Mouse (Mus musculus): ENCODE results near the gene Usp30. TPM values are rescaled to one million over a fixed set of nuclear protein-coding genes. Genes with fewer than 3 reads are reported as not detected.

Usp30 gene
- total RNA-seq, 2 experiments from 2014 or later = 15.4 to 17.7 TPM

DNA sequence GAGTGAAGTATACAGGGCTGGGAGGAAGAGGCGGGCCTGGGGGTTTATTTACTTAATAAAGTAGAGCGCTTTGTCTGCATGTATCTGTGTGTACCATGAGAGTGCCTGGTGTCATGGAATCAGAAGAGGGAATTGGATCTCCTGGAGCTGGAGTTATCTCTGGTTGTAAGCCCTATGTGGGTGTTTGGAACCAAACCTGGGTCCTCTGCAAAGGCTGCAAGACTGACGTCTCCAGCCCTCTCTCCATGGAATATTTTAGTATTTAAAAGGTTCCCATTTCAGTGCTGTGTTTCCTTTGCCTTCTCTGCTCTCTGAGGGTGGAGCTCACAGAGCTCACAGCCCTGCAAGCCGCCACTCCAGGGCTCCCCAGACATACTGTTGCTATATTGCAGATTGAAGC is 54.5 kb downstream of the Usp30 start:
- DNase-seq = no peak
- intact Hi-C loops (cut with DNase I) = loop anchor here (10.0 kb wide), 1 partner anchor 265 kb away; no protein-coding TSS in a partner anchor

DNA sequence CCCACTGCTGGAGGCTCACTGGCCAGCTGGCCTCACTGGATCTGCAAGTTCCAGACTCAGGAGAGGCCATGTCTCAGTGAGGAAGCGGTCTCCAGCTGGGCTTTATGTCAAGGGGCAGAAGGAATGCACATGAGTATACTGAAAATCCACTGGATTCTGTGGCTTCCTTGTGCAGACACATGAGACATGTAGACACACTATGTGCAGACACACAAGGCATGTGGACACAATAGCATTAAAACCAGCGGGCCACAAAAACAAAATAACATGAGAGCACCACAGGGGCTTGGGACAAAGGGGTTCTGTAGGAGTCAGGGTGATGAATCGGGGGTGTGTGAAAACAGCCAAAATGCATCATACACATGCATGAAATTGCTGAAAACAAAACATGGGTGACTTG is 60.7 kb downstream of the Usp30 start:
- DNase-seq = no peak
- intact Hi-C loops (cut with DNase I) = loop anchor here (2.0 to 10.0 kb wide), 4 partner anchors 25 to 271 kb away; no protein-coding TSS in a partner anchor

DNA sequence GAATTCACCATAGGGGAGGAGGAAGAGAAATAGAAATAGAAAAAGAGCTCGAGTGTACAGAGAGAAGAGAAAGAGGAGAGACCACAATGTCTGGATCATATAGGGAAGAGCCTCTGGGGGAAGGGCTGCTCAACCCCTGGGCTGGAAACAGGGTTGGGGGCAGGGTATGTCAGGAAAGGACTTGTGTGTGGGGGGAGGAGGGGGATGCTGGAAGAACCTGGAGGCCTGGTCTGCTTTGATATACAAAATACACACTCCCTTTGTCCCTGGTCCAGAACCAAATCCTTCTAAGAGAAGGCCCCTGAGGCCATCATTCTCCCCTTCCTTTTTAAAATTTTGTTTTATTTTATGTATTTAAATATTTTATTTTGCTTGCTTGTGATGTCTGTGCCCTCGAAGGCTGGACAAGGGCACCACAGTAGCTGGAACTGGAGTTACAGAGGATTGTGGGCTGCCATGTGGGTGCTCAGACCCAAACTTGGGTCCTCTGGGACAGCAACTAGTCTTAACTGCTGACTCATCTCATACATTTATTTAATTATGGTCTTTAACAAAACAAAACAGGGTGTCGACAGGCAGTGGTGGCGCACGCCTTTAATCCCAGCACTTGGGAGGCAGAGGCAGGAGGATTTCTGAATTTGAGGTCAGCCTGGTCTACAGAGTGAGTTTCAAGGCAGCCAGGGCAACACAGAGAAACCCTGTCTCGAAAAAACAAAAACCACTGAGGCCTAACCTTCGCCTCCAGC is 61.4 kb downstream of the Usp30 start:
- intact Hi-C loops (cut with DNase I) = loop anchor here (2.0 to 10.0 kb wide), 4 partner anchors 26 to 272 kb away; no protein-coding TSS in a partner anchor
- no peak for DNase-seq

DNA sequence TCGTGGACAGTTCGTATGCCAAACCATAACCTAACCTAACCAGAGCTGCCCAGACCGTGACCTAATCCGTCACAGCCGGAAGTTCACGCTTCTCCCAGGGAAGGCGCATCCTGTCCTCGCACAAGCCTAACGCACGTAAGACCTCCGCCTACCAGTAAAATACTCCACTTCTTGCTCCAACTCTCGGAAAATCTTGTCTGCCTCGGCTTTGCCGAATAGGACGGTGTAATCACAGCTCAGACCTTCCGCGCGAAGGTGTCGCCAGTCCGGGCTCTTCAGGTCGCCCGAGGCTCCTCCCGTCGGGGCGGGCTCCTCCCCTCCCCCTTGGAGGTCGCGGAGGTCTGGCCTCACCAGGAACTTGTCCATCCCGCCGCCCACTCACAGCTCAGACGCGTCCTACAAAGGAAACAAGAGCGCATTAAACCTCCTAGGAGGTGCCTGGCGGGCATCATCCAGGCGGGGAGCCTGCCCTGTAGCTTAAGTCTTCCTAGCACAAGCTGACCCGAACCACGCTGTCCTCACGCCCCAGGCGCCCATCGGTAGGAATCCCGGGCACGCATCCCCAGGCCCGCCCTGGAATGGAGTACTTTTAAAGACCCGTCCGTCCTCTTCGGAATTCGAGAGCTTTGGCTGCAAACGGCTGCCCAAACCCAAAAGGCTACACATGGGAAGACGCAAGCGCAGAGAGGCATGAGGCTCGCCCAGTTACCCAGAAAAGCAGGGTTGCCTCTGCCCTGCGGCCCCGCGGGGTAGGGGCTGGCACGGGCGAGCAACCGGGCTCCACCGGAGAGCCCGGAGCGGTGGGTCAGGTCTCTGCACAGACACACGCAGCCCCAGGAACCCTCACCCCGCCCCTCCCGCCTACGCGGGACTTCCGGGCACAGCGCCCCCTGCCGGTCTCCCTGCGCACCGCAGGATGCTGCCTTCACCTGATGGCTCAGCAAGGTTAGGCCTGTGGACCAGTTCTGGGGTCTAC is 62.4 kb downstream of the Usp30 start, which contains the start of gene Alkbh2:
Alkbh2 (minus strand) TSS at position 845 of the 976 bp plus-strand sequence.
- intact Hi-C loops (cut with DNase I) = loop anchor here (2.0 to 10.0 kb wide), 4 partner anchors 27 to 273 kb away; no protein-coding TSS in a partner anchor
- DNase-seq = peak; percentile 83 to 89

DNA sequence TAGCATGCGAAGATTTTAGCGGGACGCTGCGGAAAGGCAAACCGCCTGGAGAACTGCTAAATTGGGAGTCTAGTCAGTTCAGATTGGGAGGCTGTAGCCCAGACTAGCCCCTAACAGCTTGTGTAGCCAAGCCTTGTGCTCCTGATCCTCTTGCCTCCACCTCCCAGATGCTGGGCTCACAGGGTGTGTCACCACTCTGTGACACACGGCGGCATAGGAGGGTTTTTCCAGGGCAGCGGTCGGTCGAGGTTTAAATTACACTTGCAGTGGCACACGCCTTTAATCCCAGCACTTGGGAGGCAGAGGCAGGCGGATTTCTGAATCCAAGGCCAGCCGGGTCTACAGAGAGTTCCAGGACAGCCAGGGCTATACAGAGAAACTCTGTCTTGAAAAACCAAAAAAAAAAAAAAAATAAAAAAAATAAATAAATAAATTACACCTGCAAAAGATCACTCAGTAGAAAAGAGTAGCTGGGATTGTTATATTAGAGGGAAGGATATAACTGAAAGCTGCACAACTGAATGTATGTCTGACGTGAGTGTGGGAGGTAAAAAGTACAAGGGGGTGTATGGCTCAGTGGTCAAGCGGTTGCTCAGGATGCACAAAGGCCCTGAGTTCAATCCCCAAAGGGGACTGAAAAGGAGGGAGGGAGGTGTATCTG is 64.4 kb downstream of the Usp30 start:
- DNase-seq = no peak
- intact Hi-C loops (cut with DNase I) = loop anchor here (5.0 to 10.0 kb wide), 3 partner anchors 48 to 275 kb away; no protein-coding TSS in a partner anchor

DNA sequence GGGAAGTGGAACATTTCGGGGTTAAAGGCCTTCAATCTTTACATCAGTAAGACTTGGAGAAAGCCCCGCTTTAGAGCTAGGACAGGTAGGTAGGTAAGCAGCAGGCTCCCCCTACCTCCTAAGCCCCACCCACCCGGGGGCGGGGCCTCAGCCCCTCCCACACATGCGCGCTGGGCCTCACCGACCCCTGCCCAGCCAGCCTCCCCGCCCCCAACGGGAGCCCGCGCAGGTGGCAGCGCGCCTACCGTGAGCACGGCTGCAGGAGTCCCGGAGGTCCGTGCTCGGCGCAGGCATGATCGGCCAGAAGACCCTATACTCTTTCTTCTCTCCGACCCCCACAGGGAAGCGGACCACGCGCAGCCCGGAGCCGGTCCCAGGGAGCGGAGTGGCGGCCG is 64.9 kb downstream of the Usp30 start, which contains the start of gene Ung:
Ung (plus strand) TSS at position 176 of the 395 bp plus-strand sequence.
- intact Hi-C loops (cut with DNase I) = loop anchor here (5.0 kb wide), 1 partner anchor 47 kb away; no protein-coding TSS in a partner anchor
- peak; percentile 46 to 52 for DNase-seq

DNA sequence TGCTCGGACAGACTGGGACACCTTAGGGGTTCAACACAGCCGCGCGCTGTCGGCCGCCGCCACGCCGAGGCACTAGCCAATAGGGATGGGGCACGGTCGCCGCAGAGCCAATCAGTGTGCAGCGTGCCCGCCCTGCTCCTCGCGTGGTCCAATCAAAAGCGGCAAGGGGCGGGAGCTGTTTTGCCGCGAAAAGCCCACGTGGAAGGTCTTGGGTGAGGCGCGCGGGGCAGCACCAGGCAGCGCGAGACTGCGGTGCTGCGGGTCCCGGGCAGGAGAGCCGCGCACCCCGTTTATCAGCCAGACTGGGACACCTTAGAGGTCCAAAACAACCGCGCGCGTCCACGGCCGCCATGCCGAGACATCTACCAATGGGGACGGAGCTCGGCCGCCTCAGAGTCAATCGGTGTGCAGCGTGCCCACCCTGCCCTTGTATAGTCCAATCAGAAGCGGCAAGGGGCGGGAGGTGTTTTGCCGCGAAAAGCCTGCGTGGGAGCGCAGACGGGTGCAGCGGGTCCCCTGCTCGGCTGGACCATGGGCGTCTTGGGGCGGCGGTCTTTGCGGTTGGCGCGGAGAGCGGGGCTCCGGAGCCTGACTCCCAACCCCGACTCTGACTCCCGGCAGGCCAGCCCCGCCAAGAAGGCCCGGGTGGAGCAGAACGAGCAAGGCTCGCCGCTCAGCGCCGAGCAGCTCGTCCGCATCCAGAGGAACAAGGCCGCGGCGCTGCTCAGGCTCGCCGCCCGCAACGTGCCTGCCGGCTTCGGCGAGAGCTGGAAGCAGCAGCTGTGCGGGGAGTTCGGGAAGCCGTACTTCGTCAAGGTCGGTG is 65.6 kb downstream of the Usp30 start:
- DNase-seq = peak; percentile 95 to 96
- intact Hi-C loops (cut with DNase I) = loop anchor here (5.0 kb wide), 1 partner anchor 46 kb away; no protein-coding TSS in a partner anchor

DNA sequence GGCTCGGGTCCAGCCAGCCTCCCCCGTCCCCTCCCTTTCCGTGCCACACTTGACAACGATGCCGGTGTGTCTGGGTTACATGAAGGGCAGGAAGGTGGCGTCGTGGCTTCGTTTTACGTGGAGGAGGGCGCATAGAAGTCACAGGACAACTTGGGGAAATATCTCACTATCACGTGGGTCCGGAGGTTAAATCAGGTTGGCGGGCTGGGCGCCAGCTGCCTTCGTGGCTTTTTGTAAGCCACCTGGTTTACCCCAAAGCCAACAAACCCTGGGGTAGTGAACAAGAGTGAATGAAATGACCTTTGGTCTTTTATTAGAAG is 66.2 kb downstream of the Usp30 start:
- intact Hi-C loops (cut with DNase I) = loop anchor here (5.0 kb wide), 1 partner anchor 46 kb away; no protein-coding TSS in a partner anchor
- DNase-seq = peak; percentile 85 to 86

DNA sequence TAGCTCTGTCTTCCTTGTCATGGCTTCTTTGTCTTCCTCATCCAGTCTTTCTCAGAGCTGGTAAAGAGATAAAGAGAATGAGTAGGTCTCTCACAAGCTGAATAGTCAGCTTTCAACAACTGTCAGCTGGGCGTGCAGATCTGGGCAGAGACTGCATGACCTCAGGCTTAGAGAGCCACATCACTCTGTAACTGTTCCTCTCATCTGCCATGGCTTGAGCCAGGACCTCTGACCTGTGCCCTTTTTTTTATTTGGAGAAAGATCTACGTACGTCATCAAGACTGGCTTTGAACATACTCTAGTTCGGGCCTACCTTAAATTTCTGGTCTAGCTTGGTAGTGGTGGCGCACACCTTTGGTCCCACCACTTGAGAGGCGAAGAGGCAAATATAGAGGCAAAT is 67.6 kb downstream of the Usp30 start:
- DNase-seq = no peak
- intact Hi-C loops (cut with DNase I) = loop anchor here (5.0 kb wide), 1 partner anchor 44 kb away; no protein-coding TSS in a partner anchor

DNA sequence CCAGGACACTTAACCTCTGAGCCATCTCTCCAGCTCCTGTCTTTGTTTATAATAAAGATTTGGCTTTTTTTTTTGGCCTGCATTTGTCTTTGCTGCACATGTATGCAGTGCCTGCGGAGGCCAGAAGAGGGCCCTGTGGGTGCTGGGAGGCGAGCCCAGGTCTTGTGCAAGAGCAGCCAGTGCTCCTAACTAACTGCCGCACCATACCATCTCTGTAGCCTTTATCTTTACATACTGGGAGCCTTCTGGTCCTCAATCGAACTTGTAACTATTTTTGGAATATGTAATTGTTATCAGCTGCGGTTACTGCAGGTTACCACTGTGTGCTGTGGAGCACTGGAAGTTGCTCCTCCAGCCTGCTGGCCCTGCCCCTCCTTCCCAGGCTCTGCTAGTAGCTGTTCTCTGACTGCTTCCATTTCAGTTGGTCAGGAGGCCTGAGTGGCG is 68.9 kb downstream of the Usp30 start:
- peak; percentile 84 for DNase-seq
- intact Hi-C loops (cut with DNase I) = loop anchor here (5.0 kb wide), 1 partner anchor 43 kb away; no protein-coding TSS in a partner anchor

DNA sequence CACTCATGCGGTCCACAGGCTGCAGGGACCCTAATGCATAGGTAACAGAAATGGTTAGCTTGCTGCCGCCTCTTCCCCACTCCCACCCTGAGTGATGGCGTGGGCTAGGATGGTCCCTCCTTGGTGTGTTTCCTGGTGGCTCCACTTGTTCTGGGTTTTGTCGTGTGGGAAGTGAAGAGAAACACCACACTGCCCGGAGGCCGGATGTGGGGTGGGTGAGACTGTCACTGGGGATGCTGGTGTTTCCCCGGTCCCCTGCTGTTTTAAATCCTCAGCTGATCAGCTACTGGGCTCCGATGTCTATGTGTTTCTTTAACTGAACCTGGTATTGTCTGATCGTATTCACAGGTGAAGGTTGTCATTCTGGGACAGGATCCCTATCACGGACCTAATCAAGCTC is 70.3 kb downstream of the Usp30 start:
- no peak for DNase-seq
- intact Hi-C loops (cut with DNase I) = no loop called here

DNA sequence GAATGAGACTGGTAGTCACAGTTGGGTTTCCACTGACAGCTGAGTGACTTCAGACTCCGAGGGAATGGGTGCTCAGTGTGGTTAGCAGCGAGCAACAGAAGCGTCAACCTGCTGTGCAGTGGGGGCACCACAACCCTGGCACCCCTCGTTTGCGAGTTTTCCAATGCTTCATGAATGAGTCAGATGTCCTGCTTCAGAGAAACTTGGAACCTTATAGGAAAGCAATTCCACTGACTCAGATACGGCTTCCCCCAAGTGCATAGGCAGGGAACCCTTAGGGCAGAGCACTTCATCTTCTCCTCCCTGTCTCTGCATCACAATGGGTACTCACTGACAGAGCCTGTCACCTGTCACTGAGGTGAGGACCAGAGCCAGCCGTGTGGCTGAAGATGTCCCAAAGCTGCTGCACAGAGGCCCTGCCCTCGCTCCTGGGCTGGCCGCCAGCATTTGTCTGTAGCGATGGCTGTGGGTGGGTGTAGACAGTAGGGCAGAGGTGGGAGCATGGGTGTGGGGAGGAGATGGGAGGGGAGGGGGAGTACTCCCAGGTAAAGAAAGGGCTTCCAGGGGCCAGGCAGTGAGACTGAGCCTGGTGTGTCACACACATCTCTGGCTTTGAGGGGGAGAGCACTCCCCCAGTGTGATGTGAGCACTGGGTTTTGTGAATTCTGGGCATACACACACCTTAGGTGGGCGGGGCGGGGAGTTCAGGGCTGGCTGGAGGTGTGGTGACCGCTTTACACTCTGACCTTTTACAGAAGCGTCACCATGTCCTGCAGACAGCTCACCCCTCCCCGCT is 72.4 kb downstream of the Usp30 start:
- intact Hi-C loops (cut with DNase I) = no loop called here
- DNase-seq = peak; percentile 52 to 59

DNA sequence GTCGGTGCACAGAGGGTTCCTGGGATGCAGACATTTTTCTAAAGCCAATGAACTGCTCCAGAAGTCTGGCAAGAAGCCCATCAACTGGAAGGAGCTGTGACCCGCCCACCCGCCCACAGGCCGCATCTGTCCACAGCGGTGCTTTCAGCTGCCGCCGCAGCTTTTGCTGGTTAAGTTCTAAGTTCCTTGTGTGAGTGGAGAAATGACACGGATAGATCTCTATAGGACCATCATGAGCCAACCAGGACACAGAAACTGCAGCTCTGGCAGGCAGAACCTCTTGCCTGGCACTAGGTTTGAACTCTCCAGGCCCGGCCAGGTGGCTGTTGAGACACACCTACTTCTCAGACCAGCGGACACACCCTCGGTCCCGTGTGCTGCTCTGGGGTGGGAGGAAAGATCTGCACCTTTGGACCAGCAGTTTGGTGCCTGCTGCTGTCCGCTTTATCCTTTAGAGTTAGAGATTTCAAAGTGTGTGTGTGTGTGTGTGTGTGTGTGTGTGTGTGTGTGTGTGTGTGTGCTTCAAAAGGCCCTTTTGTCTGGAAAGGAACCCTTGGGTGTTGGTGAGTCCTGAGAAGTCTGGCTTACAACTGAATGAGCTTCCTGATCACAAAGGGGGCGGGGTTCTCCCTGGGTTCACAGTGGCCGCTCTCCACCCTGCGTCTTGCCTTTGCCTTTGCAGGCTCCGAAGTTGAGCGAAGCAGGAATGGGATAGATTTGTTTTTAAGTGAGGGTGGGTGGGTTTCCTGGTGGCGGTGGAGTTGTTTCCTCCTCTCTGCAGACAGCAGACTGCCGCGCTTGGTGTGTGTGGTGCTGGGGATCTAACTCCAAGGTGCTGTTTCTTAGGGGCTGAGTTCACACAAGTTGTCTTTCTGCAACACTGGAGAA is 73.3 kb downstream of the Usp30 start:
- intact Hi-C loops (cut with DNase I) = no loop called here
- peak; percentile 60 to 68 for DNase-seq

DNA sequence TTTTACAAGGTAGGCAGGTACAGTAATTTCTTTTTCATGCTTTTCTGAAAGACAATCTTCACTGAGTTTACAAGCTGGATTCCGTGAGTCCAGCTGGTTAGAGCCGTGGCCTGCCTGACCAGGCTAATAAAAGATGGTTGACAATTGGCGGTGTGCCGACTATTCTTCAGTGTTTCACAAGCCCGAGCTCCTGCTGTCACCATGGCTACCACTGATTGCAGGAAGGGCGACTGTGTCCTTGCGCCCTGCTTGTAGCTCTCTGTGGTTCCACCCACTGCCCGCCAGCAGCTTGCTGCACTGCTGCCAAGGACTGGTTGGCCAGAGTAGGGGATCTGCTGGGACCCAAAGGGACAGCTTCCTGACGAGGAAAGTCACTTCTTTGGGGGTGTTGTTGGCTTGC is 73.9 kb downstream of the Usp30 start:
- intact Hi-C loops (cut with DNase I) = no loop called here
- DNase-seq = peak; percentile 95 to 96

DNA sequence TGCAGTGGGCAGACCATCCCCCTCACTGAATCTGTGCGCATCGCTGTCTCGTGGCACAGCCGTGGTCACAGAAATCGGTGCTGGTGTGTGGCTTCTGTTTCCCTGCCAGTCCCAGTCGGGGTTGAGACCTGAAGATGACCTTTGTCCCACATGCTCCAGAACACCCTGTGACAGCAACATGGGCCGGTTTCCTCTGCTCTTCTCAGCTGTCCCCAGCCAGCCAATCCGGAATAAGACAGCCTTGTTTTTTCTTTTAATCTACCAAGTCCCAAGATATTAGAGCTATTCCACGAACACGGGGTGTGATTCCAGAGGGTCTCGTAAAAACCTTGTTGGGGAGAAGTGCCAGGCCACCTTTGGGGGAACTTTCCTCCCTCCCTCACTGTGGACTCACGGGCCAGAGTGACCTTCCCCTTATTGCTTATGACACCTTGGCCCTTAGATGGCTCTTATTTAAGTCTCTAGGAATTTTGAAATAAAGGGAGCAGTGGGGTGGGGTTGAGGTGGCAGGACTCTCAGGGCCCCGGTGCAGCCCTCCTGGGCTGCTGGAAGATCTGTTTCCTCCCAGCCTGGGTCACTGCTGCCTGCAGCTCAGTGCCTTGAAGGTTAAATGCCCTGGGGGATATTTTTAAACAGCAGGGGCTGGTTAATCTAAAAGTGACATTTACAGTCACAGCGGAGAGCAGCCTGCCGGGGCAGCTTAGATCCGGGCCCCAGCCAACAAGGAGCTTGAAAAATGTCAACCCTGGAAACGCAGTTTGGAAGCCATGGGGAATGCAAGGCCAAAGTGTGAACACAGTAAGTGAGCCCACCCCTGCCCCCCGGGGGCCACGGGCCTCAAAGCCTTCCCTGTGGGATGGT is 81.0 kb downstream of the Usp30 start, which contains the start of gene Acacb:
Acacb (plus strand) TSS at position 508 of the 861 bp plus-strand sequence.
- intact Hi-C loops (cut with DNase I) = no loop called here
- DNase-seq = peak; percentile 78 to 82

Data from heart, postnatal 10 days (tissue).